In genomic region chr17:28341091-28341490, GRCm38 (mm10) we compare ENCODE assay signal across 8 mouse cellular contexts. TPM values are rescaled to one million over a fixed set of nuclear protein-coding genes. Genes with fewer than 3 reads are reported as not detected.
DNase-seq lines count a peak whose midpoint lies in the region; ATAC-seq and TF ChIP-seq lines count a peak whose summit lies in the region.

No protein-coding gene starts in this region.

- H3K9me3 ChIP-seq in liver, embryonic 11.5 days (ENCODE audit: control insufficient read depth, low read length), result no peaks in the 10 kb centered on the region
- no peaks in the 10 kb centered on the region for H3K9me3 ChIP-seq in stomach, embryonic 14.5 days (ENCODE audit: control insufficient read depth, low read depth, low read length)

- peaks cover 7% of the 10 kb centered on the region; the same call in 1 of the 2 replicates for H3K36me3 ChIP-seq in liver, embryonic 11.5 days (ENCODE audit: control insufficient read depth, insufficient read depth, low read length)
- no peaks in the 10 kb centered on the region for H3K36me3 ChIP-seq in myocyte (ENCODE audit: control insufficient read depth, insufficient read depth)
- H3K36me3 ChIP-seq in stomach, embryonic 14.5 days (ENCODE audit: control insufficient read depth, insufficient read depth, low read length), result peaks cover 31% of the 10 kb centered on the region

- peaks cover 39% of the 10 kb centered on the region for H3K4me1 ChIP-seq in liver, embryonic 11.5 days (replicated peaks; ENCODE audit: control insufficient read depth, insufficient read depth, low read length)
- peaks cover 60% of the 10 kb centered on the region for H3K4me1 ChIP-seq in stomach, embryonic 14.5 days (ENCODE audit: control insufficient read depth, insufficient read depth, low read length)

- peak overlapping the region; percentile 45 for H3K4me2 ChIP-seq in liver, embryonic 11.5 days
- H3K4me2 ChIP-seq in myocyte (ENCODE audit: low read depth), result peak overlapping the region; percentile 95
- H3K4me2 ChIP-seq in stomach, embryonic 14.5 days (replicated peaks; ENCODE audit: low read depth, low read length), result peak overlapping the region; percentile 43

- peaks cover 39% of the 10 kb centered on the region for H3K79me2 ChIP-seq in myocyte (ENCODE audit: control insufficient read depth, insufficient read depth)

- H3K9ac ChIP-seq in liver, embryonic 11.5 days (ENCODE audit: low read depth, low read length), result no peak overlapping the region
- peak overlapping the region; percentile 15; the same call in 1 of the 2 replicates for H3K9ac ChIP-seq in stomach, embryonic 14.5 days (replicated peaks; ENCODE audit: low read depth, low read length)

- 13% methylated on average over 26 of the region's 26 CpGs for WGBS in liver, embryonic 11.5 days
- WGBS in stomach, embryonic 14.5 days, result 7% methylated on average over 26 of the region's 26 CpGs

- no peak overlapping the region for H3K4me3 ChIP-seq in liver, embryonic 11.5 days (ENCODE audit: low read depth, low read length)
- H3K4me3 ChIP-seq in myocyte, result no peak overlapping the region
- peak overlapping the region; percentile 10 for H3K4me3 ChIP-seq in stomach, embryonic 14.5 days (ENCODE audit: low read depth, low read length)

- H3ac ChIP-seq in myocyte (ENCODE audit: control insufficient read depth, insufficient read length), result no peak overlapping the region

- peak; percentile 54; the same call in 1 of the 2 replicates for ATAC-seq in erythroblast, adult 5-6 weeks (replicated peaks; ENCODE audit: low FRiP score, poor library complexity, severe bottlenecking)
- peak; percentile 60 for ATAC-seq in liver, embryonic 11.5 days (replicated peaks; ENCODE audit: low FRiP score)
- ATAC-seq in stomach, embryonic 14.5 days (ENCODE audit: insufficient number of reproducible peaks, insufficient read depth, low FRiP score, low read depth), result peak; percentile 80

- H3K27me3 ChIP-seq in liver, embryonic 11.5 days (replicated peaks; ENCODE audit: control insufficient read depth, insufficient read depth, low read length), result no peaks in the 10 kb centered on the region; the same call in none of the 2 replicates
- no peaks in the 10 kb centered on the region for H3K27me3 ChIP-seq in myocyte (ENCODE audit: control insufficient read depth, insufficient read depth, insufficient read length)
- H3K27me3 ChIP-seq in stomach, embryonic 14.5 days (ENCODE audit: control insufficient read depth, insufficient read depth, low read length), result no peaks in the 10 kb centered on the region

- H3K27ac ChIP-seq in liver, embryonic 11.5 days (ENCODE audit: low read depth, low read length), result 0 out of 2 replicates have a peak overlapping the region, but pooled peaks have one; percentile 29
- peak overlapping the region; percentile 74 for H3K27ac ChIP-seq in stomach, embryonic 14.5 days (ENCODE audit: low read length)

- TF ChIP-seq POLR2A in myocyte (IDR thresholded peaks at IDR 0.05; ENCODE audit: insufficient read length, low read depth), result peak; percentile 64

- peak; percentile 29 to 45 for DNase-seq in thymus, postnatal 36 days
- DNase-seq in thymus, adult 18-20 months, result no peak
- peak; percentile 59 to 73 for DNase-seq in heart, adult 9 months (ENCODE audit: low spot score in 2 of 2)
- DNase-seq in kidney, adult 8-10 months, result peak; percentile 94
- DNase-seq in liver, embryonic 11.5 days (ENCODE audit: low spot score), result peak; percentile 79

TF ChIP-seq in myocyte, 11 proteins besides CTCF, POLR2A, EP300 and RAD21:
- TF ChIP-seq MYOG (IDR thresholded peaks at IDR 0.05; ENCODE audit: control insufficient read depth in 1 of 3, insufficient read depth in 1 of 3, insufficient read length in 2 of 3, low read depth in 2 of 3) (peak in 1 of 3 experiments; percentile 40), POLR2AphosphoS2 (IDR thresholded peaks at IDR 0.05; ENCODE audit: insufficient read length, low read depth) (peak; percentile 58), TCF12 (IDR thresholded peaks at IDR 0.05; ENCODE audit: insufficient read depth, poor library complexity, severe bottlenecking) (no peak), E2F4 (IDR thresholded peaks at IDR 0.05; ENCODE audit: insufficient read depth) (no peak), MYOD1 (IDR thresholded peaks at IDR 0.05; ENCODE audit: control insufficient read depth in 1 of 3, insufficient read length in 2 of 3, low read depth in 2 of 3) (peak in 1 of 3 experiments; percentile 53), MAX (IDR thresholded peaks at IDR 0.05; ENCODE audit: low read depth) (no peak), SRF (IDR thresholded peaks at IDR 0.05; ENCODE audit: control insufficient read depth, insufficient read length, low read depth) (no peak), TCF3 (IDR thresholded peaks at IDR 0.05; ENCODE audit: insufficient read length, low read depth) (no peak), CEBPB (IDR thresholded peaks at IDR 0.05; ENCODE audit: insufficient read depth, poor library complexity, severe bottlenecking) (no peak), USF1 (IDR thresholded peaks at IDR 0.05; ENCODE audit: low read depth) (no peak), REST (IDR thresholded peaks at IDR 0.05; ENCODE audit: insufficient read depth, insufficient read length) (no peak)

RNA-seq across cellular contexts. Expression of gene Tead3, which starts 9.5 kb away (rescaled TPM):
- total RNA-seq in erythroblast, adult 5-6 weeks (2015; ENCODE audit: low replicate concordance), result not detected in 2 replicates
- total RNA-seq in erythroblast, adult 5-6 weeks (2017; ENCODE audit: low replicate concordance), result not detected in 2 replicates
- polyA plus RNA-seq in liver, embryonic 11.5 days (2014; fragmentation: Nextera tagmentation; extraction: Ambion mirVana), result 4.3 and 4.6 TPM in 2 replicates
- 20.1 TPM for polyA plus RNA-seq in myocyte (2012; fragmentation: generic; extraction: Trizol)
- polyA plus RNA-seq in stomach, embryonic 14.5 days (2014; fragmentation: Nextera tagmentation; extraction: Ambion mirVana), result 15.7 and 16.0 TPM in 2 replicates

RNA-seq across cellular contexts. Expression of gene Rpl10a, which starts 12.8 kb away (rescaled TPM):
- 515 and 525 TPM in 2 replicates for total RNA-seq in erythroblast, adult 5-6 weeks (2015; ENCODE audit: low replicate concordance)
- total RNA-seq in erythroblast, adult 5-6 weeks (2017; ENCODE audit: low replicate concordance), result 92.4 and 200 TPM in 2 replicates
- polyA plus RNA-seq in liver, embryonic 11.5 days (2014; fragmentation: Nextera tagmentation; extraction: Ambion mirVana), result 683 and 733 TPM in 2 replicates
- polyA plus RNA-seq in myocyte (2012; fragmentation: generic; extraction: Trizol), result 2,984 TPM
- 797 and 911 TPM in 2 replicates for polyA plus RNA-seq in stomach, embryonic 14.5 days (2014; fragmentation: Nextera tagmentation; extraction: Ambion mirVana)

RNA-seq across cellular contexts. Expression of gene Tulp1, which starts 23.9 kb away (rescaled TPM):
- not detected in 2 replicates for total RNA-seq in erythroblast, adult 5-6 weeks (2015; ENCODE audit: low replicate concordance)
- total RNA-seq in erythroblast, adult 5-6 weeks (2017; ENCODE audit: low replicate concordance), result 0.28 TPM in 1 of 2 replicates, not detected in the other
- polyA plus RNA-seq in liver, embryonic 11.5 days (2014; fragmentation: Nextera tagmentation; extraction: Ambion mirVana), result 2.8 and 3.3 TPM in 2 replicates
- polyA plus RNA-seq in myocyte (2012; fragmentation: generic; extraction: Trizol), result not detected
- polyA plus RNA-seq in stomach, embryonic 14.5 days (2014; fragmentation: Nextera tagmentation; extraction: Ambion mirVana), result 5.2 and 6.6 TPM in 2 replicates

RNA-seq across cellular contexts. Expression of gene Fance, which starts 27.8 kb away (rescaled TPM):
- total RNA-seq in erythroblast, adult 5-6 weeks (2015; ENCODE audit: low replicate concordance), result 23.1 TPM in 1 of 2 replicates, not detected in the other
- 0.68 and 8.4 TPM in 2 replicates for total RNA-seq in erythroblast, adult 5-6 weeks (2017; ENCODE audit: low replicate concordance)
- polyA plus RNA-seq in liver, embryonic 11.5 days (2014; fragmentation: Nextera tagmentation; extraction: Ambion mirVana), result 30.2 and 31.1 TPM in 2 replicates
- polyA plus RNA-seq in myocyte (2012; fragmentation: generic; extraction: Trizol), result 28.5 TPM
- 26.5 and 29.9 TPM in 2 replicates for polyA plus RNA-seq in stomach, embryonic 14.5 days (2014; fragmentation: Nextera tagmentation; extraction: Ambion mirVana)

Comparison
In these comparisons a context has a peak if more than half of its experiments do, and no peak if none do; other contexts are left out.
1. DNase-seq: peak in thymus, postnatal 36 days (2 of 2), heart, adult 9 months (2 of 2), kidney, adult 8-10 months (2 of 2) and liver, embryonic 11.5 days (single experiment); none in thymus, adult 18-20 months (0 of 2).
2. H3K4me2 ChIP-seq: peak in every context shown above with its lines; median percentile 95 in myocyte; 45 in liver, embryonic 11.5 days; 43 in stomach, embryonic 14.5 days.
3. Peak in every context shown above with its lines, with median percentiles within 50 percentile points of each other: ATAC-seq.